Mouse (Mus musculus): ENCODE results near the gene Fam178b. TPM values are rescaled to one million over a fixed set of nuclear protein-coding genes. Genes with fewer than 3 reads are reported as not detected.

The Fam178b gene
- total and polyA plus RNA-seq, 2 experiments from 2014 or later, result 0.41 TPM; not detected in 1

GRCm38 (mm10) chr1:36529875-36530274, 153.1 kb downstream of the Fam178b start:
- no peak overlapping the region for H3K27ac ChIP-seq
- TF ChIP-seq CTCF (IDR thresholded peaks at IDR 0.05; ENCODE audit: low read depth), result no peak
- no peak overlapping the region for H3K4me2 ChIP-seq (ENCODE audit: low read depth, low read length)
- DNase-seq (ENCODE audit: low spot score) (no peak), ATAC-seq (no peak)
- H3K27me3 ChIP-seq (ENCODE audit: insufficient read depth, low read length), result no peaks in the 10 kb centered on the region
- no peaks in the 10 kb centered on the region for H3K4me1 ChIP-seq (ENCODE audit: insufficient read depth, low read length)
- H3K9ac ChIP-seq (replicated peaks; ENCODE audit: low read length), result no peak overlapping the region
- H3K4me3 ChIP-seq (ENCODE audit: low read length), result no peak overlapping the region
- WGBS, result 94% methylated on average over 4 of the region's 4 CpGs
- H3K36me3 ChIP-seq (ENCODE audit: insufficient read depth, low read length), result peaks cover 11% of the 10 kb centered on the region; the same call in 1 of the 2 replicates
- no peaks in the 10 kb centered on the region for H3K9me3 ChIP-seq (ENCODE audit: low read length)

- ATAC-seq (no peak), DNase-seq (ENCODE audit: low spot score) (no peak)
- Histone ChIP-seq H3K27ac (no peak overlapping the region), H3K4me2 (ENCODE audit: low read depth, low read length) (no peak overlapping the region), H3K27me3 (ENCODE audit: insufficient read depth, low read length) (no peaks in the 10 kb centered on the region), H3K4me3 (ENCODE audit: low read length) (no peak overlapping the region), H3K4me1 (ENCODE audit: insufficient read depth, low read length) (no peaks in the 10 kb centered on the region), H3K9ac (replicated peaks; ENCODE audit: low read length) (no peak overlapping the region), H3K36me3 (ENCODE audit: insufficient read depth, low read length) (peaks cover 15% of the 10 kb centered on the region; the same call in 1 of the 2 replicates), H3K9me3 (ENCODE audit: low read length) (no peaks in the 10 kb centered on the region)
- TF ChIP-seq CTCF (IDR thresholded peaks at IDR 0.05; ENCODE audit: low read depth), result no peak
- WGBS, result 93% methylated on average over 4 of the region's 4 CpGs
Observed at GRCm38 (mm10) chr1:36529274-36529673, 153.7 kb downstream of the Fam178b start.

- H3K9me3 ChIP-seq (ENCODE audit: low read length), result no peaks in the 10 kb centered on the region
- no peaks in the 10 kb centered on the region for H3K27me3 ChIP-seq (ENCODE audit: insufficient read depth, low read length)
- H3K9ac ChIP-seq (replicated peaks; ENCODE audit: low read length), result no peak overlapping the region
- DNase-seq (ENCODE audit: low spot score) (peak; percentile 83), ATAC-seq (0 out of 2 replicates have a peak, but pooled peaks have one; percentile 14)
- H3K4me2 ChIP-seq (ENCODE audit: low read depth, low read length), result no peak overlapping the region
- no peaks in the 10 kb centered on the region for H3K4me1 ChIP-seq (ENCODE audit: insufficient read depth, low read length)
- 6% methylated on average over 1 of the region's 1 CpGs for WGBS
- no peak overlapping the region for H3K4me3 ChIP-seq (ENCODE audit: low read length)
- no peak for TF ChIP-seq CTCF (IDR thresholded peaks at IDR 0.05; ENCODE audit: low read depth)
- peaks cover 15% of the 10 kb centered on the region; the same call in 1 of the 2 replicates for H3K36me3 ChIP-seq (ENCODE audit: insufficient read depth, low read length)
- no peak overlapping the region for H3K27ac ChIP-seq
Observed at GRCm38 (mm10) chr1:36528351-36528750, 154.6 kb downstream of the Fam178b start.

- Histone ChIP-seq H3K4me2 (ENCODE audit: low read depth, low read length) (no peak overlapping the region), H3K9ac (replicated peaks; ENCODE audit: low read length) (no peak overlapping the region), H3K4me1 (ENCODE audit: insufficient read depth, low read length) (no peaks in the 10 kb centered on the region), H3K9me3 (ENCODE audit: low read length) (no peaks in the 10 kb centered on the region), H3K36me3 (ENCODE audit: insufficient read depth, low read length) (peaks cover 19% of the 10 kb centered on the region; the same call in 1 of the 2 replicates), H3K27ac (no peak overlapping the region), H3K4me3 (ENCODE audit: low read length) (no peak overlapping the region), H3K27me3 (ENCODE audit: insufficient read depth, low read length) (no peaks in the 10 kb centered on the region)
- ATAC-seq (no peak), DNase-seq (ENCODE audit: low spot score) (no peak)
- no peak for TF ChIP-seq CTCF (IDR thresholded peaks at IDR 0.05; ENCODE audit: low read depth)
- 74% methylated on average over 10 of the region's 10 CpGs for WGBS
Observed at GRCm38 (mm10) chr1:36526903-36527302, 156.1 kb downstream of the Fam178b start.

- DNase-seq (ENCODE audit: low spot score) (no peak), ATAC-seq (no peak)
- Histone ChIP-seq H3K4me2 (ENCODE audit: low read depth, low read length) (no peak overlapping the region), H3K27ac (no peak overlapping the region), H3K4me1 (ENCODE audit: insufficient read depth, low read length) (no peaks in the 10 kb centered on the region), H3K36me3 (ENCODE audit: insufficient read depth, low read length) (peaks cover 31% of the 10 kb centered on the region), H3K9ac (replicated peaks; ENCODE audit: low read length) (no peak overlapping the region), H3K9me3 (ENCODE audit: low read length) (no peaks in the 10 kb centered on the region), H3K4me3 (ENCODE audit: low read length) (no peak overlapping the region), H3K27me3 (ENCODE audit: insufficient read depth, low read length) (no peaks in the 10 kb centered on the region)
- 89% methylated on average over 12 of the region's 12 CpGs for WGBS
- TF ChIP-seq CTCF (IDR thresholded peaks at IDR 0.05; ENCODE audit: low read depth), result no peak
Observed at GRCm38 (mm10) chr1:36525774-36526173, 157.2 kb downstream of the Fam178b start.

GRCm38 (mm10) chr1:36524058-36524457, 158.9 kb downstream of the Fam178b start:
- TF ChIP-seq CTCF (IDR thresholded peaks at IDR 0.05; ENCODE audit: low read depth), result no peak
- DNase-seq (ENCODE audit: low spot score) (no peak), ATAC-seq (no peak)
- Histone ChIP-seq H3K4me3 (ENCODE audit: low read length) (no peak overlapping the region), H3K4me1 (ENCODE audit: insufficient read depth, low read length) (no peaks in the 10 kb centered on the region), H3K9ac (replicated peaks; ENCODE audit: low read length) (no peak overlapping the region), H3K9me3 (ENCODE audit: low read length) (no peaks in the 10 kb centered on the region), H3K4me2 (ENCODE audit: low read depth, low read length) (no peak overlapping the region), H3K27me3 (ENCODE audit: insufficient read depth, low read length) (no peaks in the 10 kb centered on the region), H3K36me3 (ENCODE audit: insufficient read depth, low read length) (peaks cover 42% of the 10 kb centered on the region), H3K27ac (no peak overlapping the region)
- WGBS, result 85% methylated on average over 5 of the region's 5 CpGs

- DNase-seq (ENCODE audit: low spot score), result peak; percentile 83
- no peak overlapping the region for H3K9ac ChIP-seq (replicated peaks; ENCODE audit: low read length)
- H3K4me3 ChIP-seq (ENCODE audit: low read length), result no peak overlapping the region
- peak; percentile 49 for ATAC-seq
- H3K4me2 ChIP-seq (ENCODE audit: low read depth, low read length), result no peak overlapping the region
- peaks cover 48% of the 10 kb centered on the region for H3K36me3 ChIP-seq (ENCODE audit: insufficient read depth, low read length)
- peak overlapping the region; percentile 20; the same call in 1 of the 2 replicates for H3K27ac ChIP-seq
- H3K9me3 ChIP-seq (ENCODE audit: low read length), result no peaks in the 10 kb centered on the region
- WGBS, result 32% methylated on average over 9 of the region's 9 CpGs
- no peak for TF ChIP-seq CTCF (IDR thresholded peaks at IDR 0.05; ENCODE audit: low read depth)
- H3K27me3 ChIP-seq (ENCODE audit: insufficient read depth, low read length), result no peaks in the 10 kb centered on the region
- H3K4me1 ChIP-seq (ENCODE audit: insufficient read depth, low read length), result no peaks in the 10 kb centered on the region
Observed at GRCm38 (mm10) chr1:36523332-36524013, 159.5 kb downstream of the Fam178b start.
